In genomic region chr4:63480098-63480844, GRCm38 (mm10) we compare ENCODE assay signal across 8 mouse cellular contexts. TPM values are rescaled to one million over a fixed set of nuclear protein-coding genes. Genes with fewer than 3 reads are reported as not detected.
DNase-seq lines count a peak whose midpoint lies in the region; ATAC-seq and TF ChIP-seq lines count a peak whose summit lies in the region.

No protein-coding gene starts in this region.

- no peaks in the 10 kb centered on the region for H3K27me3 ChIP-seq in hindbrain, embryonic 11.5 days (ENCODE audit: control insufficient read depth, insufficient read depth, low read length)
- H3K27me3 ChIP-seq in midbrain, embryonic 13.5 days = no peaks in the 10 kb centered on the region
- no peaks in the 10 kb centered on the region for H3K27me3 ChIP-seq in spleen, adult 2 months (ENCODE audit: control insufficient read depth, insufficient read depth, low read length)

- no peaks in the 10 kb centered on the region for H3K36me3 ChIP-seq in hindbrain, embryonic 11.5 days (ENCODE audit: control insufficient read depth, insufficient read depth, low read length)
- no peaks in the 10 kb centered on the region for H3K36me3 ChIP-seq in midbrain, embryonic 13.5 days
- no peaks in the 10 kb centered on the region for H3K36me3 ChIP-seq in spleen, adult 2 months (ENCODE audit: control insufficient read depth, insufficient read depth, low read length)

- no peak overlapping the region; the same call in 1 of the 2 replicates for H3K9ac ChIP-seq in hindbrain, embryonic 11.5 days (ENCODE audit: low read depth, low read length)
- no peak overlapping the region; the same call in 1 of the 2 replicates for H3K9ac ChIP-seq in midbrain, embryonic 13.5 days (replicated peaks)

- ATAC-seq in erythroblast, adult 5-6 weeks (replicated peaks; ENCODE audit: low FRiP score, poor library complexity, severe bottlenecking) = peak; percentile 60; the same call in 1 of the 2 replicates
- peak; percentile 48; the same call in 1 of the 2 replicates for ATAC-seq in hindbrain, embryonic 11.5 days (ENCODE audit: low FRiP score)
- peak; percentile 67 for ATAC-seq in midbrain, embryonic 13.5 days

- DNase-seq in gastrocnemius, adult 18-20 months (ENCODE audit: low spot score) = peak; percentile 37
- no peak for DNase-seq in gastrocnemius, postnatal 36 days
- DNase-seq in adrenal gland, postnatal 36 days = peak; percentile 59 to 76
- DNase-seq in hindbrain, embryonic 11.5 days (ENCODE audit: low spot score) = peak; percentile 70
- DNase-seq in layer of hippocampus, postnatal 36 days = peak; percentile 38 to 43
- DNase-seq in spleen, adult 2 months (ENCODE audit: low read depth in 1 of 2, low spot score in 2 of 2) = peak in 1 of 2 experiments; percentile 68

- H3K4me2 ChIP-seq in hindbrain, embryonic 11.5 days (replicated peaks; ENCODE audit: low read depth, low read length) = no peak overlapping the region
- H3K4me2 ChIP-seq in midbrain, embryonic 13.5 days (replicated peaks) = no peak overlapping the region

- peak overlapping the region; percentile 58 for H3K27ac ChIP-seq in hindbrain, embryonic 11.5 days (ENCODE audit: low read depth, low read length)
- H3K27ac ChIP-seq in midbrain, embryonic 13.5 days = peak overlapping the region; percentile 44; the same call in 1 of the 2 replicates
- peak overlapping the region; percentile 35; the same call in 1 of the 2 replicates for H3K27ac ChIP-seq in spleen, adult 2 months (ENCODE audit: insufficient read depth, low read length)

- 32% methylated on average over 11 of the region's 11 CpGs for WGBS in hindbrain, embryonic 11.5 days
- 27% methylated on average over 11 of the region's 11 CpGs for WGBS in midbrain, embryonic 13.5 days
- WGBS in spleen, adult 2 months = 29% methylated on average over 11 of the region's 11 CpGs

- intact Hi-C loops in gastrocnemius, postnatal 36 days (cut with DNase I) = no loop called here

- H3K4me3 ChIP-seq in hindbrain, embryonic 11.5 days (ENCODE audit: low read depth, low read length) = no peak overlapping the region
- no peak overlapping the region for H3K4me3 ChIP-seq in midbrain, embryonic 13.5 days (replicated peaks)
- H3K4me3 ChIP-seq in spleen, adult 2 months (ENCODE audit: extremely low read depth, insufficient read depth, insufficient read length) = no peak overlapping the region

- TF ChIP-seq CTCF in spleen, adult 2 months (IDR thresholded peaks at IDR 0.05; ENCODE audit: extremely low read depth, insufficient read depth, insufficient read length, insufficient replicate concordance) = peak; percentile 63; the same call in 1 of the 2 replicates

- H3K4me1 ChIP-seq in hindbrain, embryonic 11.5 days (replicated peaks; ENCODE audit: control insufficient read depth, insufficient read depth, low read length) = peaks cover 2% of the 10 kb centered on the region; the same call in 1 of the 2 replicates
- H3K4me1 ChIP-seq in midbrain, embryonic 13.5 days (replicated peaks) = peaks cover 36% of the 10 kb centered on the region
- peaks cover 3% of the 10 kb centered on the region; the same call in 1 of the 2 replicates for H3K4me1 ChIP-seq in spleen, adult 2 months (ENCODE audit: control insufficient read depth, insufficient read depth, insufficient read length)

- H3K9me3 ChIP-seq in hindbrain, embryonic 11.5 days (ENCODE audit: control insufficient read depth, low read length) = no peaks in the 10 kb centered on the region
- no peaks in the 10 kb centered on the region for H3K9me3 ChIP-seq in midbrain, embryonic 13.5 days

- TF ChIP-seq POLR2A in spleen, adult 2 months (IDR thresholded peaks at IDR 0.05; ENCODE audit: low read depth, low read length) = no peak

RNA-seq across cellular contexts. Expression of gene Whrn, which starts 15.5 kb away (rescaled TPM):
- total RNA-seq in gastrocnemius, adult 18-20 months (2021) = 1 to 10 TPM; 5.5 to 6.5 TPM
- total RNA-seq in gastrocnemius, postnatal 36 days (2021) = 1 to 10 TPM; 2.2 to 2.5 TPM
- total RNA-seq in adrenal gland, postnatal 36 days (2021) = 10 to 100 TPM; 33.5 to 59.9 TPM
- 0.38 TPM in 1 of 2 replicates, not detected in the other for total RNA-seq in erythroblast, adult 5-6 weeks (2015; ENCODE audit: low replicate concordance)
- total RNA-seq in erythroblast, adult 5-6 weeks (2017; ENCODE audit: low replicate concordance) = not detected in 2 replicates
- 5.9 and 6.6 TPM in 2 replicates for polyA plus RNA-seq in hindbrain, embryonic 11.5 days (2014; fragmentation: Nextera tagmentation; extraction: Ambion mirVana)
- 10 to 100 TPM; 18.8 to 22.3 TPM for total RNA-seq in layer of hippocampus, postnatal 36 days (2021)
- polyA plus RNA-seq in midbrain, embryonic 13.5 days (2015; fragmentation: Nextera tagmentation; extraction: Ambion mirVana) = 6.6 and 10.3 TPM in 2 replicates
- 16.4 and 18.7 TPM in 2 replicates for polyA plus RNA-seq in spleen, adult 2 months (2012; rRNA removed)

Comparison
In these comparisons a context has a peak if more than half of its experiments do, and no peak if none do; other contexts are left out.
1. DNase-seq: peak in gastrocnemius, adult 18-20 months (single experiment), adrenal gland, postnatal 36 days (2 of 2), hindbrain, embryonic 11.5 days (single experiment) and layer of hippocampus, postnatal 36 days (2 of 2); none in gastrocnemius, postnatal 36 days (0 of 2).
2. Peak in every context shown above with its lines, with median percentiles within 50 percentile points of each other: ATAC-seq and H3K27ac ChIP-seq.